Mouse (Mus musculus) cerebellum, adult 11 months (tissue): ENCODE results near the gene Kcnma1.

ENCODE experiments used
- DNase-seq: peaks from one replicate; pipeline ENCODE4 v3.0.0; 2022

Kcnma1 gene

GRCm38 (mm10) chr14:23959061-23959460 lies 55.2 kb downstream of the Kcnma1 start:
- no peak for DNase-seq

DNA sequence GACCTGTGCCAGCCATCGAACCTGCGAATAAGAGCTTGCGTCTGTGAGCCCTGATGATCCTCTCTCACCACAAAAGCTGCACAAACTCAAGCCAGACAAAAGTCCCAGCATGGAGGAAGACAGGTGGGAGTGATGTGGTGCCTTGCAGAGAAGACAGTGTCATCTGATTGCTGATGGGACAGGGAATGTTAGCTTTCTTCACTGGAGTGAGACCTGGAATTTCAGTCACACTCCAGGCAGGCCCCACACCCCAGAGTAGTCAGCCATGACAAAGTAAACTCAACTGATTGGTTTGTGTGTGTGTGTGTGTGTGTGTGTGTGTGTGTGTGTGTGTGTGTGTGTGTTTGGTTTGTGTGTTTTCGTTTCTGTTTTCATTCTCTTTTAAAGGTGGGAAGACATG lies 57.0 kb downstream of the Kcnma1 start:
- DNase-seq: no peak

DNA sequence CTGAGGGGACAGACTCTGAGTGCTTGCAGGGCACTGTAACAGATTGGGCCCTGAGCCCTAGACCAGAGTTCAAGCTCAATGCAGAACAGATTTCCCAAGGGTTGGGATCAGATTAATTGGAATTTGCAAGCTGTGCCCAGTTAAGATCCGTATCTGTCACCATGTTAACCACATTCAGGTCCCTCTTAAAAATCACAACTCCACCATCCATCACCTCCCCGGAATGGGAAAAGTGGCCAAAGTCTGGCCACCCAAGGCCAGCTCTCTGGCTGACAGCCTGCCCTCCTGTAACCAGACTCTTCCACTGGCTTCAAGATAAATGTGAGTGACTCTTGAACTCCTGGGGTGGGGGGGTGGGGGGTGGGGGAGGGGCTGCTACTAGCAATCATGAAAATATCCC lies 70.4 kb downstream of the Kcnma1 start:
- DNase-seq: no peak

DNA sequence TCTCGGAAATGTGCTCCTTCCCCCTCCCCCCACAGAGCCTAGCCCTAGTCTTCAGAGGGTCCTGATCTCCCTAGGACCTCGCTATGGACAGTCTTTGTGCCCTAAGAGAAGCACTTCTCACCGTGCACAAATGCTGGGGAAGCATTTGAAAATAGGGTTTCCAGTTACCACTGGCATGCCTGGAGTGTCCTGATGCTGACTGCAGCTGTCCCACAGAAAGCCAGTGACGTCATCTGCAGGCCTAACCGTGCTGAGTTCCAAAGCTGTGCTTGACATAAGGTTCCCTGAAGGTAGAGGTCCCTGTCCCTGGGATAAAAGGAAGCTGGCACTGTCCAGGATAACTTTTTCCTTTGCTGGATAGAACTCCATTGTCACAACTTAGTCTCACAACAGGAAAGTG lies 71.1 kb downstream of the Kcnma1 start:
- no peak for DNase-seq

DNA sequence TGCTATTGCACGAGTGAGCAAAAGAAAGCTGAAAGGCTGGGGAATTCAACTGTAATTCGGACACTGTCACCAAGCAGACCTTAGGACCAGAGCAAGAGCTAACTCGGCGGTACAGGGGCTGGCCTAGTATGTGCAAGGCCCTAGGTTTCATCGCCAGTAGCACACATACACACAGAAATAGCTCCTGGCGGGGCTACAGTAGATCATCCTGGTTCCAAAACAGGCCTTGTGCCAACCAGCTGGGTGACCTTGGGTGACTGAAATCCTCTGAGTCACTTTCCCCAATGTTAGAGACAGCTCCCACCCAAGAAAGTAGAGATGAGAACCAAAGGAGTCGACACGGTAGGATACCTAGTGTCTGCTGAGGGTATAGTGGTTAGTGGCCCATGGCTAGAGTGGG lies 72.2 kb downstream of the Kcnma1 start:
- no peak for DNase-seq

- DNase-seq: no peak
Observed at GRCm38 (mm10) chr14:23935016-23935415, 79.3 kb downstream of the Kcnma1 start.

- DNase-seq: no peak
Observed at GRCm38 (mm10) chr14:23931671-23932071, 82.6 kb downstream of the Kcnma1 start.

DNA sequence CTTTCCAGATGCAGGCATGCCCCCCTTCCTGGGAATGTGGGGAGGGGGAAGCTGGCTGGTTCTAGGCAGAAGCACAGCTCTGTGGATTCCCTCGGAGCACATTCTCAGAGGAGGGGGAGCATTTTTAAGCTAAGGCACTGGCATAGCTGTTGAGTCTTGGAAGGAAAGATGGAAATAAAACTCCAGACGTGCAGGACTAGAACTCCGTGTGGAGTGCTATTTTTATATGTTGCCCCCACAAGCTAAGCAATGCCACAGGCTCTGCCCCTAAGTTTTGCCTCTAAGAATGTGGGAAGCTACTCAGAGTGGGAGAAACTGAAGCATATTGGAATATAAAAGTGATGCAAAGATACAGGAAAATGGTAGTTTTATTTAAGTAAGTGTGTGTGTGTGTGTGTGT lies 85.1 kb downstream of the Kcnma1 start:
- DNase-seq: no peak

DNA sequence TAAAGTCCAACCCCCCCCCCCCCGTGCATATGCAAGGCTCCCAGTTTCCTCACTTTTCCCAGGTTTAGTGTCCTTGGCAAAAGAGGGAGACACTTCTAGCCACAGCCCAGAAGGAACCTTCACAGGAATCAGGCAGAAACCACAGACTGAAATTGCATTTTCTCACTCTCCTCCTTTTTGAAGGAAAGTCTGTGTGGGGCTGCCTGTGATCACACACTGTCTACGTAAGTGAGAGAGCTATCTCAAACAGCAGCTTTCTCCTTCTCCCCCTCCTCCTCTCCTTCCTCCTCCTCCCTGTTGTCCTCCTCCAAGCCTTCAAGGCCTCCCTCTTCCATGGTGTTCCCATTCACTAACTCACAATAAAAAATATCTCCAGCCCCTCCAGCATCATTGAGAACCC lies 90.9 kb downstream of the Kcnma1 start:
- no peak for DNase-seq

DNA sequence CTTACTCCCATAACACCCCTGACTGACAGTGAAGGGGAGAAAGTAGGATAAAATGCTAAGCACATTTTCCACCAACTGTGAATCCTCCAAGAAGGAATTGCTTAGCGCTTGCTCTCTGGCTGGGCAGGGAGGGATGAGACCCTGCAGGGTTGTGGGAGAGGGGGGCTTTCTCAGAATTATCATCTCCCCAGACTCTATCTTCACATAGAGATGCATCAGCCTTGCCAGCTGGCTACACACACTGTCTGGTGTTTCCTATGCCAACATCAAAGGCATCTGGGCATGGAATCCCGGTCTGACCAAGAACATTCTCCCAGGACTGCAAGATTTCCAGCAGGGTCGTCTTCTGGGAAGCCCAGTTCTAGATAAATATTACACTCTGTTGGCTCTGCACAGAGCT lies 91.5 kb downstream of the Kcnma1 start:
- no peak for DNase-seq

GRCm38 (mm10) chr14:23911108-23911629 lies 103.1 kb downstream of the Kcnma1 start:
- no peak for DNase-seq

DNA sequence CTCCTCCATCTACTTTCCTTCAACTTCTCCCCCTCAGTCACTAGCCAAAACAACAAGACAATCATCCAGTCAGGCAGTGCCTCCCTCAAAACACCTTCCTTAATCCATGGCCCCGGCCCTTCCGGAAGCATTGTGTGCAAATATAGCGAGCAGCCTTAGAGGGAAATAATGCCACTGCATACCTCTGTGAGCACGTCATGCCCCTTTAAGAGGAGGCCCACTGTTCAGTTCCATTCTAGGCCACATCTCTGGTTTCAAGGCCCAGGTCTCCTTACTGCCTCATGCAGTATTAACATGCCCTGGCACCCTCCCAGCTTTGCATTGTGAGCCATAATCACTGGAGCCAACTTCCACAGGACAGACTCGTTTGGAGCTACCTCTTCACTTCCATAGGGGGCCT lies 105.7 kb downstream of the Kcnma1 start:
- no peak for DNase-seq

DNA sequence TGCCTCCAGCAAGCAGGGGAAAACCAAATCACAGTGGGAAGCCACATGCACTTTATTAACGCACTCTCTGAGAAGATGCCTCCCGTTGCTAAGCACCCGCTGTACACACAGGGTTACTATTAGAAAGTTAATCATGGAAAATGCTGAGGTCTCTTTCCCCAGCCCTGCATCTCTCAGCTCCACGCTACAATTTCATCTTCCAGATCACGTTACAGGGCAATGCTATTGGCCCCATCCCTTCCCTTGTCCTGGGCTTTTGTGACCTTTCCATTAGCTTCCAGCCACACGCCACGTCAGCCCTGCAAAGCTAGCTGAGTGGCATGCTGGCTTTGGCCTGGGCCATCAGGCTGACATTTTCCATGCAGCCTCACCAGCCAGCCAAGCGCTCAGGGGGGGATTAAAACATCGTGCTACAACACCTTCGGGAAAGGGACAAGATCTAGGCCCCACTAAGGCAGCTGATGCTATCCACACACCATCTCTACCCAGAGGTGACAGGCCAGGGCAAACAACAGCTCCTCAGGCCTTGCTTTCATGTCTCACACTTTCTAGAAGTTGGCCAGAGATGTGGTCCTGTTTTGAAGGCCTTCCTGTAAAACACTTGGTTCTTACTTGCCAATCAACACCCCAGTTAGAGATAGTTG lies 111.5 kb downstream of the Kcnma1 start:
- no peak for DNase-seq

DNA sequence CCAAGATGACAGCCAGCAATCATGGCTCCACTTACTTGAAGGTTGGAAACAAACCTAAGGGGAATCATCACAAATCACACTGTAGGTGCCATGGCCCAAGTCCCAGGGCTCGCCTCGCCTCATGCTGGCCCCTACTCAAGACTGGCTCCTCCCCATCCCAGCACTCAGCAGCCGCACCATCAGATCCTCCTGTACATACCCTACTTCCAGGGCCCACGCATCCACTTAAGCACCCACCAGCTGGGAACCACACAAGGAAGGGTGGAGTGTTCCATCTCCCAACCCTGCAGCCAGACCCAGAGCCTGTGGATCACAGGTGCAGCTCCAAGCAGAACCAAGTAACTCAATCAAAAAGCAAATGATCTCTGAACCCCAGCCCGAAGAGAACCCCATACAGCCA lies 114.8 kb downstream of the Kcnma1 start:
- DNase-seq: no peak

DNA sequence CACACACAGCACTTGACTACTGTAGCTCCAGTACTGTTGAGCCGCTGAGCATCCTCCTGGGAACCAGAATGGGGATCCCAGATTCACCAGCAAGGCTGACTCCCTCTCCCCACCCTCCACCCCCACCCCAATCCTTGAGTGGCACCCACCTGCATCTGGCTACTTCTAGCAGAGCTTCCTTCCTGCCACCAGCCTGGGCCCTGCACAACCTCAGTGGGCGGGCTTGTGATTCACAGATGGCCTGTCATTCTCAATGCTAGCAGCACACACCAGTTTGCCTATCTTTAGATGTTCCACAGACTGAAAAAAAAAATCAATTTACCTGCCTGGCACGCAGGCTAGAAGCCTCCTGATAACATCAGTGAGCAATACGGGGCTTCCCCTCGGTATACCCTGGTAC lies 116.5 kb downstream of the Kcnma1 start:
- no peak for DNase-seq

GRCm38 (mm10) chr14:23896036-23896435 lies 118.3 kb downstream of the Kcnma1 start:
- DNase-seq: no peak

- no peak for DNase-seq
Observed at GRCm38 (mm10) chr14:23886112-23886511, 128.2 kb downstream of the Kcnma1 start.

DNA sequence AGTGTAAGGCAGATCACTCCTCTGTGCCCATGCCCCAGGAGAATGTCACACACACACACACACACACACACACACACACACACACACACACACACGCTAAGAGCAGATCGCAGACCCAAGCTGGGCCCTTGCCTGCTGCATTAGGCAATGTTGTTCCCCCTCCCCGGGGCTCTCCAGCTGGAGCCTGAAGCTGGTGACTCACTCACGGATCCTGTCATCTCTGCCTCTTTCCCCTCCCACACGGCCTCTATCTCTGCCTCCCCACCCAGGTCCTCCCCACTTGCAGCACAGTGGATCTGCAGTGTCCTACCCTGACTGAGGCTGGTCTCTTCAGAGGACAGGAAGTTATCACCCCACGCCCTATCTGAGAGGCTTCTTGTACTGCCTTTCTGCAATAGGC lies 128.8 kb downstream of the Kcnma1 start:
- DNase-seq: no peak

DNA sequence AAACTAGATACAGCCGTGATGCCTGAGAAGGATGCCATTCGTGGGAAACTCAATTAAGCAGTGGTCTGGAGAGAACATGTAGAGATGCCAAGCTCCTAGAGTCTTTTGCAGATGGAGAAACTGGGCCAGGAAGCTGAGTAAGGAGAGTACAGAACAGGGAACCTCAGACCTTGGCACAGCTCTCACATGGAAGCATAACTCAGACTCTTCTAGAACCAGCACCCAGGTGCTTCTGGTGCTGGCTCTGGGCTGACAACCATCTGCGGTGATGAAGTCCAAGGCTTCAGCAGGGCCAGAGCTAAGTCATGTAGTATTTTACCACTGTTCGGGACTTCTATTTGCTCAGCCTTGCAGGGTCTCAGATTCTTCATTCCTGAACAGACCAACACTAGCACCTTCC lies 129.2 kb downstream of the Kcnma1 start:
- DNase-seq: no peak

GRCm38 (mm10) chr14:23882001-23882400 lies 132.3 kb downstream of the Kcnma1 start:
- no peak for DNase-seq

DNA sequence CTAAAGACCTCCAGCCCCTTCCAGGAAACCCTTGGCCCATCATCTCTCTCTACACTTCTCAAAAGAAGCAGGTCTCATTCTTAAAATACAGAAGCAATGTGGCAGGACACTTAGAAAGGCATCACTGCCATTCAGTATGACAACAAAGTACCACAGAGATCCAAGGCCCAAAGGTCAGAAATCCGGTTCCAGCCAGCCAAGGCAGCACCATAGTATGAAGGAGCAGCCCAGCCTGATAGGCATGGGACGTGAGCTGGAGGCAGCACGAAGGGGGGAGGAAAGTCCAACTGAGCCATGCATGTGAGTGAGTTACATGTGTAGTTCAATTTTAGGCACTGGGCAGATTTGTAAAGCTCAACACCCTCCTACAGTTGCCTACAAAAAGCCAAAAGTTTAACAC lies 135.0 kb downstream of the Kcnma1 start:
- no peak for DNase-seq

- DNase-seq: no peak
Observed at GRCm38 (mm10) chr14:23877561-23877960, 136.7 kb downstream of the Kcnma1 start.

GRCm38 (mm10) chr14:23874545-23874944 lies 139.7 kb downstream of the Kcnma1 start:
- no peak for DNase-seq

- no peak for DNase-seq
Observed at GRCm38 (mm10) chr14:23857034-23857433, 157.3 kb downstream of the Kcnma1 start.

DNA sequence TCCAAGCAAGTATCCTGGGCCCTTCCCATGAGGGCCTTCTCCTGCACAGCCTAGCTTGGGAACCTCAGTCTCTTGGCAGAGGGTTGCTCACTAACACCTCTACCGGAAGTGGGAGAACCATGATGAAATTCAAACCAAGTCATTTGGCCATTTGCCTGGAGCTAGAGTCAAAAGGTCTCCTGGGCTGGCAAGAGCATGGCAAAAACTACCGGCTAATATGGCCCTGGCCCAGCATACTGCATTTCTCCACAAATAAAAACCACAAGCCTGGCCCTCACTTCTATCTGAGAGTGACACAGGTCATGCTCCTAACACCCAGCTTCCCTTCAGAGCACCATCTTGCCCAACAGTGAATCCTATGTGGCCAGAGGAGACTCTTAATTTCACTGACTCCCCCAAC lies 159.3 kb downstream of the Kcnma1 start:
- DNase-seq: no peak
